Mouse (Mus musculus): ENCODE measurements around the gene Tenm2. TPM values are rescaled to one million over a fixed set of nuclear protein-coding genes. Genes with fewer than 3 reads are reported as not detected.

Tenm2 gene
- polyA plus RNA-seq, 1 experiment from 2014 or later = 3.2 TPM

DNA sequence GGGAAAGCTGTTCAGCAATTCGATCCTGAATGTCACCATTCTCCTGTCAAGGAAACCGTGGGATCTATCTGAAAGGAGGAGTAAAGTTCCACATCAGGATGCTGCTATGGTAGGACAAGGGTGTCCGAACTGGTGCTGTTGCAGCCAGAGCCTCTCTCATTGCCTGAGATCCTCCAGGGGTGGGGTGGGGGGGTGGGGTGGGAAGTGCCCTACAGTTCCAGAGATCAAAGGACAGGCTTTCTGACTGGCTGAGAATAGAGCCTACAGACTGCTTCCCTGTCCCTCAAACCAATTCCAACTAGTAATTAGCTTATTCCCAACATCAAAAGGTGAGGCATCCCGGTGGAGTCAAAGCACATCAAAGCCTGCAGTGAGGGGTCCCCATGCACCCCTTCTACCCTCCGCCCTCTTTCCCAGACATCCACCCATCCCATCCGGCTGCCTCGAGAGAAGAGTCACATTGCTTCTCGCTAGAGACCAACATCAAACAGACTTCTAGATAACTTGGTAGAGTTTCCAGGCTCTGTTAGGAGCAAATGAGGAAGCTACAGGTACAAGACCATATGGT lies 630.9 kb downstream of the Tenm2 start:
- Histone ChIP-seq H3K4me3 (ENCODE audit: low read depth, low read length) (no peak overlapping the region), H3K36me3 (ENCODE audit: control insufficient read depth, insufficient read depth, low read length) (no peaks in the 10 kb centered on the region), H3K4me1 (ENCODE audit: control insufficient read depth, insufficient read depth, low read length) (no peaks in the 10 kb centered on the region), H3K27me3 (ENCODE audit: control insufficient read depth, insufficient read depth, low read length) (no peaks in the 10 kb centered on the region), H3K9ac (ENCODE audit: low read length) (no peak overlapping the region), H3K4me2 (ENCODE audit: low read depth) (no peak overlapping the region), H3K27ac (ENCODE audit: low read depth, low read length) (no peak overlapping the region), H3K9me3 (ENCODE audit: control insufficient read depth, low read length) (no peaks in the 10 kb centered on the region)
- ATAC-seq (ENCODE audit: insufficient read depth, low FRiP score, low TSS enrichment) (no peak), DNase-seq (ENCODE audit: low spot score) (no peak)
- 19% methylated on average over 8 of the region's 8 CpGs for WGBS

DNA sequence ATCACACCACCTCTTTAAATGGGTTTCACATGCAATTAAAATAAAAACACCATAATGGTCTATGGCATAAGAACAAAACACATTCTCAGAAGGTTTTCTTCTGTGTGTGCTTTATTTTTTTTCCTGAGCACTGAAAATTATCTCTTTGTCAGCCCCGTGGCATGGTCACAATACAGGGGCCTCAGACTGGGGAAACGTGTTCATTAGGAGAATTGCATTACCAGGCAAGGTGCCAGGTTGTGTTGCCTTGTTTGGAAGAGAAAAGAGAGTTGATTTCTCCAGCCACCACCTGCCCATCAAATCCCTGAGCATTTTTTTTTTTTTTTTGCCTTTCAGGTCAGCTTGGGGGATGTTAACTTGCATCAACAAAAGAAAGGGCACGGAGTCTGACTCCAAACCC lies 631.5 kb downstream of the Tenm2 start:
- H3K9ac ChIP-seq (ENCODE audit: low read length) = no peak overlapping the region
- H3K4me2 ChIP-seq (ENCODE audit: low read depth) = no peak overlapping the region
- no peaks in the 10 kb centered on the region for H3K4me1 ChIP-seq (ENCODE audit: control insufficient read depth, insufficient read depth, low read length)
- H3K9me3 ChIP-seq (ENCODE audit: control insufficient read depth, low read length) = no peaks in the 10 kb centered on the region
- DNase-seq (ENCODE audit: low spot score) (no peak), ATAC-seq (ENCODE audit: insufficient read depth, low FRiP score, low TSS enrichment) (no peak)
- H3K27ac ChIP-seq (ENCODE audit: low read depth, low read length) = no peak overlapping the region
- 43% methylated on average over 3 of the region's 3 CpGs for WGBS
- no peak overlapping the region for H3K4me3 ChIP-seq (ENCODE audit: low read depth, low read length)
- H3K36me3 ChIP-seq (ENCODE audit: control insufficient read depth, insufficient read depth, low read length) = no peaks in the 10 kb centered on the region
- no peaks in the 10 kb centered on the region for H3K27me3 ChIP-seq (ENCODE audit: control insufficient read depth, insufficient read depth, low read length)

DNA sequence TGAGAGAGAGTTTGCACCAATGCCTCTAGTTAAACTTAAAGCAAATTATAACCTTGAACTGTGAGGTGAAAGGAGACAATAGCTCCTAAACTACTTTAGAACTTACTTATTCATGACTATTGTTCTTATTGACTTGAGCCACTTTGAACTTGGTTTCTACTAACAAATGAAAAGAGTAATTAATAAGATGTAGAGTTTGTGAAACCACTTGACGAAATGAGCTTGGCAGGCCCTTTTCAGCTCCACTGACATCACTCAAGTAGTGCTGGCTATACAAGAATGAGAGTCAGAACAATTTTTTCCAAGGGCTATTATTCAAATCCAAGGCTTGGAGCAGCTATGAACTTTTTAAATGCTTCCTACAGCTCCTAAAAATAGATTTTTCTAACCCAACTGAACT lies 643.3 kb downstream of the Tenm2 start:
- no peak overlapping the region for H3K27ac ChIP-seq (ENCODE audit: low read depth, low read length)
- H3K27me3 ChIP-seq (ENCODE audit: control insufficient read depth, insufficient read depth, low read length) = no peaks in the 10 kb centered on the region
- WGBS = 66% methylated on average over 1 of the region's 1 CpGs
- no peaks in the 10 kb centered on the region for H3K9me3 ChIP-seq (ENCODE audit: control insufficient read depth, low read length)
- H3K4me2 ChIP-seq (ENCODE audit: low read depth) = no peak overlapping the region
- no peaks in the 10 kb centered on the region for H3K4me1 ChIP-seq (ENCODE audit: control insufficient read depth, insufficient read depth, low read length)
- no peak overlapping the region for H3K9ac ChIP-seq (ENCODE audit: low read length)
- ATAC-seq (ENCODE audit: insufficient read depth, low FRiP score, low TSS enrichment) (no peak), DNase-seq (ENCODE audit: low spot score) (no peak)
- H3K4me3 ChIP-seq (ENCODE audit: low read depth, low read length) = no peak overlapping the region
- no peaks in the 10 kb centered on the region for H3K36me3 ChIP-seq (ENCODE audit: control insufficient read depth, insufficient read depth, low read length)

- no peak overlapping the region for H3K9ac ChIP-seq (ENCODE audit: low read length)
- DNase-seq (ENCODE audit: low spot score) (no peak), ATAC-seq (ENCODE audit: insufficient read depth, low FRiP score, low TSS enrichment) (no peak)
- H3K27ac ChIP-seq (ENCODE audit: low read depth, low read length) = no peak overlapping the region
- no peaks in the 10 kb centered on the region for H3K4me1 ChIP-seq (ENCODE audit: control insufficient read depth, insufficient read depth, low read length)
- WGBS = 68% methylated on average over 2 of the region's 2 CpGs
- H3K27me3 ChIP-seq (ENCODE audit: control insufficient read depth, insufficient read depth, low read length) = no peaks in the 10 kb centered on the region
- no peak overlapping the region for H3K4me3 ChIP-seq (ENCODE audit: low read depth, low read length)
- H3K4me2 ChIP-seq (ENCODE audit: low read depth) = no peak overlapping the region
- no peaks in the 10 kb centered on the region for H3K36me3 ChIP-seq (ENCODE audit: control insufficient read depth, insufficient read depth, low read length)
- H3K9me3 ChIP-seq (ENCODE audit: control insufficient read depth, low read length) = no peaks in the 10 kb centered on the region
Observed at GRCm38 (mm10) chr11:36566146-36566545, 669.6 kb downstream of the Tenm2 start.

GRCm38 (mm10) chr11:36562851-36563250 lies 672.9 kb downstream of the Tenm2 start:
- Histone ChIP-seq H3K4me3 (ENCODE audit: low read depth, low read length) (no peak overlapping the region), H3K9me3 (ENCODE audit: control insufficient read depth, low read length) (no peaks in the 10 kb centered on the region), H3K27me3 (ENCODE audit: control insufficient read depth, insufficient read depth, low read length) (no peaks in the 10 kb centered on the region), H3K4me2 (ENCODE audit: low read depth) (no peak overlapping the region), H3K27ac (ENCODE audit: low read depth, low read length) (no peak overlapping the region), H3K9ac (ENCODE audit: low read length) (no peak overlapping the region), H3K36me3 (ENCODE audit: control insufficient read depth, insufficient read depth, low read length) (no peaks in the 10 kb centered on the region), H3K4me1 (ENCODE audit: control insufficient read depth, insufficient read depth, low read length) (no peaks in the 10 kb centered on the region)
- ATAC-seq (ENCODE audit: insufficient read depth, low FRiP score, low TSS enrichment) (no peak), DNase-seq (ENCODE audit: low spot score) (no peak)
- 74% methylated on average over 3 of the region's 3 CpGs for WGBS

GRCm38 (mm10) chr11:36560785-36561548 lies 674.8 kb downstream of the Tenm2 start:
- H3K27me3 ChIP-seq (ENCODE audit: control insufficient read depth, insufficient read depth, low read length) = no peaks in the 10 kb centered on the region
- H3K4me2 ChIP-seq (ENCODE audit: low read depth) = no peak overlapping the region
- H3K9ac ChIP-seq (ENCODE audit: low read length) = no peak overlapping the region
- no peak overlapping the region for H3K27ac ChIP-seq (ENCODE audit: low read depth, low read length)
- 80% methylated on average over 7 of the region's 7 CpGs for WGBS
- no peaks in the 10 kb centered on the region for H3K36me3 ChIP-seq (ENCODE audit: control insufficient read depth, insufficient read depth, low read length)
- ATAC-seq (ENCODE audit: insufficient read depth, low FRiP score, low TSS enrichment) (no peak), DNase-seq (ENCODE audit: low spot score) (no peak)
- no peaks in the 10 kb centered on the region for H3K4me1 ChIP-seq (ENCODE audit: control insufficient read depth, insufficient read depth, low read length)
- H3K4me3 ChIP-seq (ENCODE audit: low read depth, low read length) = no peak overlapping the region
- H3K9me3 ChIP-seq (ENCODE audit: control insufficient read depth, low read length) = no peaks in the 10 kb centered on the region

DNA sequence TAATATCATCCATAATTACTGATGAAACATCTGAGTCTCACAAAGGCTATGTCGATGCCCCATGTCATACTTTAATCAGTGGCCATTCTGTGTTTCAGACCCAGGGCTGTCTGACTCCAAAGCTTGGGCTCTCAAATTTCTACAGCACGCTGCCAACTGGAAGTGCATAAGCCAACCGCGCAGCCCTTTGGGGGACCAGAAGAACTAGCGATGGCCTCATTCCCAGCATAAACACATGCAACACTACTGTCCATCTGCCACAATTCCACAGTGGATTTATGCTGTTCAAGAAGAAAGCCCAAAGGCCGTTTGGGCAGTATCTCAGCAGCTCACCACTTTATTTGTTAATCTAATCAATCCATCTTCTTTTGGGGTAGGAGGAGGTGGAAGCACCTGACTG lies 678.4 kb downstream of the Tenm2 start:
- no peaks in the 10 kb centered on the region for H3K9me3 ChIP-seq (ENCODE audit: control insufficient read depth, low read length)
- DNase-seq (ENCODE audit: low spot score) (no peak), ATAC-seq (ENCODE audit: insufficient read depth, low FRiP score, low TSS enrichment) (no peak)
- no peak overlapping the region for H3K4me3 ChIP-seq (ENCODE audit: low read depth, low read length)
- no peaks in the 10 kb centered on the region for H3K4me1 ChIP-seq (ENCODE audit: control insufficient read depth, insufficient read depth, low read length)
- WGBS = 86% methylated on average over 6 of the region's 6 CpGs
- no peaks in the 10 kb centered on the region for H3K36me3 ChIP-seq (ENCODE audit: control insufficient read depth, insufficient read depth, low read length)
- no peak overlapping the region for H3K4me2 ChIP-seq (ENCODE audit: low read depth)
- no peaks in the 10 kb centered on the region for H3K27me3 ChIP-seq (ENCODE audit: control insufficient read depth, insufficient read depth, low read length)
- no peak overlapping the region for H3K9ac ChIP-seq (ENCODE audit: low read length)
- no peak overlapping the region for H3K27ac ChIP-seq (ENCODE audit: low read depth, low read length)

- no peak for ATAC-seq (ENCODE audit: insufficient read depth, low FRiP score, low TSS enrichment)
- Histone ChIP-seq H3K27ac (ENCODE audit: low read depth, low read length) (no peak overlapping the region), H3K36me3 (ENCODE audit: control insufficient read depth, insufficient read depth, low read length) (no peaks in the 10 kb centered on the region), H3K9ac (ENCODE audit: low read length) (no peak overlapping the region), H3K27me3 (ENCODE audit: control insufficient read depth, insufficient read depth, low read length) (no peaks in the 10 kb centered on the region), H3K4me1 (ENCODE audit: control insufficient read depth, insufficient read depth, low read length) (no peaks in the 10 kb centered on the region), H3K4me2 (ENCODE audit: low read depth) (no peak overlapping the region), H3K4me3 (ENCODE audit: low read depth, low read length) (no peak overlapping the region), H3K9me3 (ENCODE audit: control insufficient read depth, low read length) (no peaks in the 10 kb centered on the region)
- no peak for DNase-seq (ENCODE audit: low spot score)
- WGBS = 52% methylated on average over 5 of the region's 5 CpGs
Observed at GRCm38 (mm10) chr11:36553286-36553685, 682.5 kb downstream of the Tenm2 start.

DNA sequence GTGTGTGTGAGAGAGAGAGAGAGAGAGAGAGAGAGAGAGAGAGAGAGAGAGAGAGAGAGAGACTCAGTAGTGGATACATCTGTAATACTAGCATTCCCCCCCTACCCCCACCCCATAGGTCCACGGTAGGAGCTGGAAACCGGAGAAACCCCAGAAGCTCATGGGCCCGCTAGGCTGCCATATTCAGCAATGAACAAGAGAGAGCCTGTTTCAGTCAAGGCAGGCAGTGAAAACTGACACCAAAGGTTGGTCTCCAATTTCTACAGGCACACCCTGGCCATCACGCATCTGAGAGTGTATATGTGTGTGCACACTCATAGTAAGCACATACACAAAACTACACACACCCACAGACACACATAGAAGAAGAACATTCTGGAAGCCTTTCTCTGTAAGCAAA lies 685.1 kb downstream of the Tenm2 start:
- Histone ChIP-seq H3K27me3 (ENCODE audit: control insufficient read depth, insufficient read depth, low read length) (no peaks in the 10 kb centered on the region), H3K4me2 (ENCODE audit: low read depth) (no peak overlapping the region), H3K9me3 (ENCODE audit: control insufficient read depth, low read length) (no peaks in the 10 kb centered on the region), H3K36me3 (ENCODE audit: control insufficient read depth, insufficient read depth, low read length) (no peaks in the 10 kb centered on the region), H3K4me1 (ENCODE audit: control insufficient read depth, insufficient read depth, low read length) (no peaks in the 10 kb centered on the region), H3K27ac (ENCODE audit: low read depth, low read length) (no peak overlapping the region), H3K4me3 (ENCODE audit: low read depth, low read length) (no peak overlapping the region), H3K9ac (ENCODE audit: low read length) (no peak overlapping the region)
- DNase-seq (ENCODE audit: low spot score) (no peak), ATAC-seq (ENCODE audit: insufficient read depth, low FRiP score, low TSS enrichment) (no peak)
- WGBS = 64% methylated on average over 4 of the region's 4 CpGs
